Comparison of ENCODE assay signal across 18 mouse cellular contexts in genomic region chr1:87011718-87012117, GRCm38 (mm10).
DNase-seq lines count a peak whose midpoint lies in the region; ATAC-seq and TF ChIP-seq lines count a peak whose summit lies in the region.
"Had no signal": no experiment of that assay in that cellular context is flagged by ENCODE, and none has a peak within 500 bp of the region (broad histone marks: within the 10 kb centered on the region; RNA-seq: fewer than 3 reads in every experiment).

No protein-coding gene starts in this region.

- WGBS in heart, embryonic 13.5 days: 64% methylated on average over 3 of the region's 3 CpGs
- 59% methylated on average over 3 of the region's 3 CpGs for WGBS in limb, embryonic 14.5 days
- 46% methylated on average over 3 of the region's 3 CpGs for WGBS in hindbrain, embryonic 11.5 days

- intact Hi-C loops in heart, postnatal 25 days (cut with DNase I): no loop called here

- no peak overlapping the region for H3K4me3 ChIP-seq in heart, embryonic 13.5 days
- H3K4me3 ChIP-seq in limb, embryonic 14.5 days (replicated peaks; ENCODE audit: low read length): no peak overlapping the region
- H3K4me3 ChIP-seq in hindbrain, embryonic 11.5 days (ENCODE audit: low read depth, low read length): no peak overlapping the region
- H3K4me3 ChIP-seq: heart, adult 2 months; hindbrain, embryonic 12.5 days; liver, embryonic 15.5 days; midbrain, embryonic 15.5 days; neural tube, embryonic 13.5 days had no signal

- no peaks in the 10 kb centered on the region for H3K36me3 ChIP-seq in heart, embryonic 13.5 days
- no peaks in the 10 kb centered on the region for H3K36me3 ChIP-seq in limb, embryonic 14.5 days (ENCODE audit: control insufficient read depth, insufficient read depth, low read length)
- H3K36me3 ChIP-seq in hindbrain, embryonic 11.5 days (ENCODE audit: control insufficient read depth, insufficient read depth, low read length): no peaks in the 10 kb centered on the region
- H3K36me3 ChIP-seq: hindbrain, embryonic 12.5 days; liver, embryonic 15.5 days; midbrain, embryonic 15.5 days; neural tube, embryonic 13.5 days had no signal

- no peak for DNase-seq in heart, postnatal 25 days (ENCODE audit: low spot score)
- peak; percentile 46 for DNase-seq in ZHBTc4 (ENCODE audit: low read depth, low spot score)
- DNase-seq in limb, embryonic 14.5 days (ENCODE audit: low spot score): peak; percentile 70
- peak; percentile 83 for DNase-seq in lung, postnatal 36 days
- DNase-seq in thymus, postnatal 25 days: no peak
- no peak for DNase-seq in MN1 (ENCODE audit: low spot score)
- DNase-seq in hindbrain, embryonic 11.5 days (ENCODE audit: low spot score): no peak
- DNase-seq: adrenal gland, adult 2 months; cerebellum, postnatal 36 days; kidney, adult 2 months; retina, postnatal 1 day; thymus, postnatal 14 days had no signal

- TF ChIP-seq POLR2A in limb, embryonic 14.5 days (IDR thresholded peaks at IDR 0.05; ENCODE audit: borderline replicate concordance, extremely low read depth, insufficient read depth, insufficient read length): no peak

- H3K27ac ChIP-seq in heart, embryonic 13.5 days (replicated peaks): 0 out of 2 replicates have a peak overlapping the region, but pooled peaks have one; percentile 12
- H3K27ac ChIP-seq in limb, embryonic 14.5 days (replicated peaks; ENCODE audit: low read depth, low read length): peak overlapping the region; percentile 43; the same call in 1 of the 2 replicates
- no peak overlapping the region for H3K27ac ChIP-seq in hindbrain, embryonic 11.5 days (ENCODE audit: low read depth, low read length)
- H3K27ac ChIP-seq: heart, adult 2 months; hindbrain, embryonic 12.5 days; liver, embryonic 15.5 days; midbrain, embryonic 15.5 days; neural tube, embryonic 13.5 days had no signal

- H3K4me1 ChIP-seq in heart, embryonic 13.5 days: peaks cover 7% of the 10 kb centered on the region
- H3K4me1 ChIP-seq in limb, embryonic 14.5 days (ENCODE audit: control insufficient read depth, insufficient read depth, low read length): peaks cover 29% of the 10 kb centered on the region
- H3K4me1 ChIP-seq in hindbrain, embryonic 11.5 days (replicated peaks; ENCODE audit: control insufficient read depth, insufficient read depth, low read length): no peaks in the 10 kb centered on the region
- H3K4me1 ChIP-seq: hindbrain, embryonic 12.5 days; liver, embryonic 15.5 days; midbrain, embryonic 15.5 days had no signal

- H3K27me3 ChIP-seq in heart, embryonic 13.5 days (replicated peaks): no peaks in the 10 kb centered on the region
- no peaks in the 10 kb centered on the region for H3K27me3 ChIP-seq in limb, embryonic 14.5 days (ENCODE audit: control insufficient read depth, insufficient read depth, low read length)
- no peaks in the 10 kb centered on the region for H3K27me3 ChIP-seq in hindbrain, embryonic 11.5 days (ENCODE audit: control insufficient read depth, insufficient read depth, low read length)
- H3K27me3 ChIP-seq: hindbrain, embryonic 12.5 days; liver, embryonic 15.5 days; midbrain, embryonic 15.5 days; neural tube, embryonic 13.5 days had no signal

- H3K4me2 ChIP-seq in heart, embryonic 13.5 days: no peak overlapping the region
- no peak overlapping the region for H3K4me2 ChIP-seq in limb, embryonic 14.5 days (replicated peaks; ENCODE audit: low read depth, low read length, severe bottlenecking)
- H3K4me2 ChIP-seq in hindbrain, embryonic 11.5 days (replicated peaks; ENCODE audit: low read depth, low read length): no peak overlapping the region
- H3K4me2 ChIP-seq: hindbrain, embryonic 12.5 days; liver, embryonic 15.5 days; midbrain, embryonic 15.5 days; neural tube, embryonic 13.5 days had no signal

- H3K9me3 ChIP-seq in heart, embryonic 13.5 days: no peaks in the 10 kb centered on the region
- no peaks in the 10 kb centered on the region for H3K9me3 ChIP-seq in limb, embryonic 14.5 days (ENCODE audit: control insufficient read depth, low read length)
- no peaks in the 10 kb centered on the region for H3K9me3 ChIP-seq in hindbrain, embryonic 11.5 days (ENCODE audit: control insufficient read depth, low read length)
- H3K9me3 ChIP-seq: hindbrain, embryonic 12.5 days; liver, embryonic 15.5 days; midbrain, embryonic 15.5 days; neural tube, embryonic 13.5 days had no signal

- H3K9ac ChIP-seq in heart, embryonic 13.5 days: no peak overlapping the region
- H3K9ac ChIP-seq in limb, embryonic 14.5 days (ENCODE audit: low read depth, low read length, severe bottlenecking): no peak overlapping the region
- no peak overlapping the region for H3K9ac ChIP-seq in hindbrain, embryonic 11.5 days (ENCODE audit: low read depth, low read length)
- H3K9ac ChIP-seq: hindbrain, embryonic 12.5 days; liver, embryonic 15.5 days; midbrain, embryonic 15.5 days; neural tube, embryonic 13.5 days had no signal

- no peak for ATAC-seq in heart, embryonic 13.5 days (ENCODE audit: extremely low read depth, insufficient number of reproducible peaks, low FRiP score, low TSS enrichment)
- peak; percentile 73; the same call in 1 of the 2 replicates for ATAC-seq in limb, embryonic 14.5 days (ENCODE audit: low FRiP score, low read depth)
- no peak for ATAC-seq in hindbrain, embryonic 11.5 days (ENCODE audit: low FRiP score)
- ATAC-seq: midbrain, embryonic 15.5 days had no signal

Comparison
In these comparisons a context has a peak if more than half of its experiments do, and no peak if none do; other contexts are left out.
1. DNase-seq: peak in ZHBTc4 (single experiment), limb, embryonic 14.5 days (single experiment) and lung, postnatal 36 days (single experiment); none in heart, postnatal 25 days (single experiment), thymus, postnatal 25 days (single experiment), MN1 (single experiment) and hindbrain, embryonic 11.5 days (single experiment).